Mouse (Mus musculus) embryonic facial prominence, embryonic 15.5 days (tissue): ENCODE results near the gene Gm4881. TPM values are rescaled to one million over a fixed set of nuclear protein-coding genes. Genes with fewer than 3 reads are reported as not detected.

Experiments used
- ATAC-seq: fragments of 200-750 bp; cut with Nextera tagmentation; 2 replicates; pipeline ENCODE4 v1.8.0; 2017; ENCODE audit warnings: low read depth, moderate TSS enrichment; ENCODE audit not compliant: insufficient number of reproducible peaks, low FRiP score, low TSS enrichment
- H3K27ac ChIP-seq: fragments of 300-500 bp; sonication (generic); replicated peaks from 2 replicates; pipeline ENCODE4 v1.5.1; 2015; ENCODE audit warnings: mild to moderate bottlenecking, inconsistent platforms
- H3K27me3 ChIP-seq: fragments of 300-500 bp; sonication (generic); 2 replicates; pipeline ENCODE4 v1.6.1; 2015; ENCODE audit warnings: inconsistent platforms
- H3K36me3 ChIP-seq: fragments of 300-500 bp; sonication (generic); 2 replicates; pipeline ENCODE4 v1.6.1; 2015; ENCODE audit warnings: mild to moderate bottlenecking, inconsistent platforms
- H3K4me1 ChIP-seq: fragments of 300-500 bp; sonication (generic); 2 replicates; pipeline ENCODE4 v1.6.1; 2015; ENCODE audit warnings: inconsistent platforms
- H3K4me2 ChIP-seq: fragments of 300-500 bp; sonication (generic); replicated peaks from 2 replicates; pipeline ENCODE4 v1.6.1; 2015; ENCODE audit warnings: mild to moderate bottlenecking, inconsistent platforms
- H3K4me3 ChIP-seq: fragments of 300-500 bp; sonication (generic); replicated peaks from 2 replicates; pipeline ENCODE4 v1.5.1; 2015; ENCODE audit warnings: mild to moderate bottlenecking, inconsistent platforms
- H3K9ac ChIP-seq: fragments of 300-500 bp; sonication (generic); 2 replicates; pipeline ENCODE4 v1.6.1; 2015; ENCODE audit warnings: inconsistent platforms
- H3K9me3 ChIP-seq: fragments of 300-500 bp; sonication (generic); replicated peaks from 2 replicates; pipeline ENCODE4 v1.6.1; 2016; ENCODE audit warnings: inconsistent platforms
- WGBS: fragments of 180-500 bp; shearing (Covaris S2); methylation state at CpG from one replicate; pipeline ENCODE4 v1.1.7; 2015; 5-methylcytosine and 5-hydroxymethylcytosine counted together
- polyA plus RNA-seq: library from polyadenylated mRNA; unstranded; fragments of >200 nt; fragmentation: Nextera tagmentation; extraction: Ambion mirVana; gene quantifications from 2 replicates; pipeline ENCODE4 v1.2.1, GENCODE M21; 2015

The Gm4881 gene
- polyA plus RNA-seq, 1 experiment from 2014 or later = not detected

- H3K9ac ChIP-seq = peak overlapping the region; percentile 12; the same call in 1 of the 2 replicates
- peaks cover 81% of the 10 kb centered on the region for H3K27me3 ChIP-seq
- peak overlapping the region; percentile 44 for H3K4me3 ChIP-seq
- ATAC-seq = peak; percentile 59; the same call in 1 of the 2 replicates
- H3K4me2 ChIP-seq = peak overlapping the region; percentile 63
- H3K9me3 ChIP-seq = no peaks in the 10 kb centered on the region
- WGBS = 1% methylated on average over 26 of the region's 30 CpGs
- no peaks in the 10 kb centered on the region for H3K36me3 ChIP-seq
- no peak overlapping the region for H3K27ac ChIP-seq
- H3K4me1 ChIP-seq = peaks cover 11% of the 10 kb centered on the region; the same call in 1 of the 2 replicates
Observed at GRCm38 (mm10) chr7:24954450-24954849, 10.2 kb upstream of the Gm4881 start.

- peaks cover 86% of the 10 kb centered on the region for H3K27me3 ChIP-seq
- H3K4me3 ChIP-seq = peak overlapping the region; percentile 44
- peak overlapping the region; percentile 63 for H3K4me2 ChIP-seq
- H3K9me3 ChIP-seq = no peaks in the 10 kb centered on the region
- no peak for ATAC-seq
- H3K9ac ChIP-seq = 0 out of 2 replicates have a peak overlapping the region, but pooled peaks have one; percentile 12
- H3K4me1 ChIP-seq = peaks cover 11% of the 10 kb centered on the region; the same call in 1 of the 2 replicates
- no peaks in the 10 kb centered on the region for H3K36me3 ChIP-seq
- WGBS = 3% methylated on average over 23 of the region's 24 CpGs
- H3K27ac ChIP-seq = no peak overlapping the region
Observed at GRCm38 (mm10) chr7:24953966-24954365, 9.7 kb upstream of the Gm4881 start.

GRCm38 (mm10) chr7:24949958-24950623, 5.8 kb upstream of the Gm4881 start:
- H3K9ac ChIP-seq = no peak overlapping the region
- no peaks in the 10 kb centered on the region for H3K9me3 ChIP-seq
- peaks cover 100% of the 10 kb centered on the region for H3K27me3 ChIP-seq
- H3K36me3 ChIP-seq = no peaks in the 10 kb centered on the region
- no peak for ATAC-seq
- under 1% methylated on average over 8 of the region's 8 CpGs for WGBS
- H3K4me1 ChIP-seq = peaks cover 5% of the 10 kb centered on the region; the same call in 1 of the 2 replicates
- H3K27ac ChIP-seq = no peak overlapping the region
- H3K4me2 ChIP-seq = no peak overlapping the region
- no peak overlapping the region for H3K4me3 ChIP-seq

DNA sequence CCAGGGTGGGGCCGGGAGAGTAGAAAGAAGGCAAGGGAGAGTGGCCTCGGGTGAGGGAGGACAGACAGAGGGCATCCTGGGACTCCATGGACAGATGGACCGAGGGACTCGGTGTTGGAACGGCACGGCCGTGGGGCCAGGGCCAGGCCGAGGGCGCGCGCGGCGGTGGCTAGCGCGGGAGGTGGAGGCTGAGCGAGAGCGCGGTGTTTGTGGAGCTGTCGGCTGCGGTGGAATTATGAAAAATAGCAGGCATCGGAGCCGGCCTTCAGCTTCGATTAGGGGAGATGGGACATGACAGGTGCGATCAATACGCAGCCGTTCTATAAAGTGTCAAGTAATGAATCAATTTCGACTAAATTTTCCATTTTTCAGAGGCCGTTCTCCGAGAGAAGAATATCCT, 4.5 kb upstream of the Gm4881 start:
- Histone ChIP-seq H3K27ac (no peak overlapping the region), H3K36me3 (no peaks in the 10 kb centered on the region), H3K4me3 (no peak overlapping the region), H3K4me2 (no peak overlapping the region), H3K9me3 (no peaks in the 10 kb centered on the region), H3K4me1 (peaks cover 11% of the 10 kb centered on the region), H3K27me3 (peaks cover 100% of the 10 kb centered on the region), H3K9ac (no peak overlapping the region)
- no peak for ATAC-seq
- 1% methylated on average over 28 of the region's 29 CpGs for WGBS

GRCm38 (mm10) chr7:24947316-24948048, 3.2 kb upstream of the Gm4881 start:
- no peak for ATAC-seq
- Histone ChIP-seq H3K27me3 (peaks cover 100% of the 10 kb centered on the region), H3K4me3 (no peak overlapping the region), H3K9ac (no peak overlapping the region), H3K36me3 (no peaks in the 10 kb centered on the region), H3K4me1 (peaks cover 11% of the 10 kb centered on the region), H3K9me3 (no peaks in the 10 kb centered on the region), H3K4me2 (no peak overlapping the region), H3K27ac (no peak overlapping the region)
- WGBS = 3% methylated on average over 7 of the region's 7 CpGs

DNA sequence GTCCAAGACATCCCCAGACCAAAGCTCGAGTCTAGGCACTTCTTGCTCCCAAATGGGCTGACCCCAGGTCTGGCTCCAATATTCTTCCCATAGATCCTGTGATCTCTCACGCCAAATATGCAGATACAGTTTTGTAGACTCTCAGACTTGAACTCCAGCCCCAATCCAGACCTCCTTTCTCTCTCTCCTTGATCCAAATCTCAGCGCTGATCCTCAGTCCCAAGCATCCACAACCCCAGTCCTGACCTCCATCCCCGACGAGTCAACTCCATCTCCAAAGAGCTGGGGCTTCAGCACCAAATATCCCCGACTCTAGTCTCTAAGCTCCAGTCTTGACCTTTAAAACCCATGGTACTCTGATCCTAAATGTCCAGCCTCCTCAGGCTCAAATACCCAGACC, 653 bp downstream of the Gm4881 start:
- Histone ChIP-seq H3K9me3 (no peaks in the 10 kb centered on the region), H3K4me3 (no peak overlapping the region)

DNA sequence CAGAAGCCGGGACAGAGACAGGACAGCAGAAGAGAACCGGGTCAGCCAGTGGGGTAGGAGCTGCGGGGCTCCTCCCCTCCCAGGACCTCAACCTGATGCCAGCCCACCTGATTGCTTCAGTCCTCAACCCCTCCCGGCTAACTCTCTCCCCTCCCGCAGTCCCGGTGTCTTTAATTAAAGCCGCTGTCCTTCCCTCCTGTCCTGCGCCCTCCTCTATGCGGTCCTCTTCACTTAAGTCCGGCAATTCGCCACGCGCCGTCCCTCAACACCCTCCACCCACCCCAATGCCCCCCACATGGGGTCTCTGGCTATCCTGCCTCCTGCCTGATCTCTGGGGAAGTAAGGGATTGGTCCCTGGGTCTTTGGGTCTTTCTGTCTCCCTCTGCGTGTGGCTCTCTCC, 12.6 kb downstream of the Gm4881 start:
- no peak overlapping the region for H3K27ac ChIP-seq
- no peak overlapping the region for H3K4me3 ChIP-seq
- H3K4me1 ChIP-seq = peaks cover 8% of the 10 kb centered on the region; the same call in 1 of the 2 replicates
- peaks cover 82% of the 10 kb centered on the region for H3K27me3 ChIP-seq
- no peaks in the 10 kb centered on the region for H3K9me3 ChIP-seq
- H3K4me2 ChIP-seq = no peak overlapping the region
- H3K9ac ChIP-seq = no peak overlapping the region
- H3K36me3 ChIP-seq = peaks cover 3% of the 10 kb centered on the region; the same call in 1 of the 2 replicates
- ATAC-seq = no peak
- WGBS = 2% methylated on average over 14 of the region's 15 CpGs

More for the DNA sequence above, 653 bp downstream of the Gm4881 start:
- H3K9ac ChIP-seq = no peak overlapping the region
- H3K36me3 ChIP-seq = no peaks in the 10 kb centered on the region
- no peak for ATAC-seq
- peaks cover 95% of the 10 kb centered on the region for H3K27me3 ChIP-seq
- H3K4me1 ChIP-seq = peaks cover 11% of the 10 kb centered on the region
- H3K27ac ChIP-seq = no peak overlapping the region
- 6% methylated on average over 6 of the region's 6 CpGs for WGBS
- H3K4me2 ChIP-seq = no peak overlapping the region

GRCm38 (mm10) chr7:24930475-24930874, 13.8 kb downstream of the Gm4881 start:
- no peak overlapping the region for H3K4me3 ChIP-seq
- peaks cover 14% of the 10 kb centered on the region for H3K36me3 ChIP-seq
- no peak for ATAC-seq
- H3K9me3 ChIP-seq = no peaks in the 10 kb centered on the region
- 45% methylated on average over 6 of the region's 6 CpGs for WGBS
- H3K4me2 ChIP-seq = no peak overlapping the region
- peaks cover 8% of the 10 kb centered on the region; the same call in 1 of the 2 replicates for H3K4me1 ChIP-seq
- H3K9ac ChIP-seq = no peak overlapping the region
- no peak overlapping the region for H3K27ac ChIP-seq
- peaks cover 70% of the 10 kb centered on the region for H3K27me3 ChIP-seq

- H3K9me3 ChIP-seq = no peaks in the 10 kb centered on the region
- no peaks in the 10 kb centered on the region for H3K4me1 ChIP-seq
- 84% methylated on average over 9 of the region's 9 CpGs for WGBS
- H3K27me3 ChIP-seq = no peaks in the 10 kb centered on the region
- ATAC-seq = no peak
- H3K27ac ChIP-seq = no peak overlapping the region
- no peak overlapping the region for H3K4me3 ChIP-seq
- no peak overlapping the region for H3K4me2 ChIP-seq
- peaks cover 76% of the 10 kb centered on the region for H3K36me3 ChIP-seq
- no peak overlapping the region for H3K9ac ChIP-seq
Observed at GRCm38 (mm10) chr7:24919728-24920127, 24.6 kb downstream of the Gm4881 start.

DNA sequence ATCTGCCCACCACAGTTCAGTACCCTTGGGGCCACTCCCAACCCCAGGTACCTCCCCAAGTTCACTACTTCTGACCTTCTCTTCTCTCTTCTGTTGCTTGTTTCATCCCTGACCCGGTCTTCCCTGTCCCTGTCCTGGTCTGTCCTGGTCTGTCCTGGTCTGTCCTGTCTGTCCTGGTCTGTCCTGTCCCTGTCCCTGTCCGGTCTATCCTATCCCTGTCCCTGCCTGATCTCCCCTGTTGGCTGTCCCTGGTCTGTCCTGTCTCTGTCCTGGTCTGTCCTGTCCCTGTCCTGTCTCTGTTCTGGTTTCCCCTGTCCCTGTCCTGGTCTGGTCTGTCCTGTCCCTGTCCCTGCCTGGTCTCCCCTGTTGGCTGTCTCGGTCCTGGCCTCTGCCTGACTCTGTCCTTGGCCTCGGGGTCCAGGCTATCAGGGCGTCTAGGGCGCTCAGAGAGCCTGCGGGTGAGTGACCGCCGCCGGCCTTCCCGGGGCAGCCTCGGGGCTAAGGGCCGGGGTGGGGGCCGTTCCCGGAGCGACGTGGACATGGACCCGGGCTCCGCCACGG, 25.5 kb downstream of the Gm4881 start:
- Histone ChIP-seq H3K4me2 (no peak overlapping the region), H3K9me3 (no peaks in the 10 kb centered on the region), H3K4me1 (no peaks in the 10 kb centered on the region), H3K27ac (no peak overlapping the region), H3K36me3 (peaks cover 67% of the 10 kb centered on the region), H3K27me3 (no peaks in the 10 kb centered on the region), H3K4me3 (no peak overlapping the region), H3K9ac (no peak overlapping the region)
- ATAC-seq = no peak
- whole genome bisulfite sequencing = 89% methylated on average over 20 of the region's 20 CpGs

DNA sequence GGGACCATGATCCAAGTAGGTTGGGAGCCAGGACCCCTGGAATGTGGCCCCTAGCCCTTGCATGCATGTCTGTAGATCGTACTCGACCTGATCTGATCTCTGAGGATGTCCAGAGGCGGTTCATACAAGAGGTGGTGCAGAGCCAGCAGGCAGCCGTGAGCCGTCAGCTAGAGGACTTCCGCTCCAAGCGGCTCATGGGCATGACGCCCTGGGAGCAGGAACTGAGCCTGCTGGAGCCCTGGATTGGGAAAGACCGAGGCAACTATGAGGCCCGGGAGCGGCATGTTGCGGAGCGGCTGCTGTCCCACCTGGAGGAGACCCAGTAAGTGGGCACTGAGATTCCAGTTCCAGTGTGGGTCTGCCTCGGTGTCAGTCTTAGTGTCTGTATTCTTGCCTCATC, 31.8 kb downstream of the Gm4881 start:
- Histone ChIP-seq H3K9me3 (no peaks in the 10 kb centered on the region), H3K36me3 (peaks cover 55% of the 10 kb centered on the region), H3K4me1 (peaks cover 9% of the 10 kb centered on the region), H3K27ac (no peak overlapping the region), H3K9ac (no peak overlapping the region), H3K27me3 (no peaks in the 10 kb centered on the region), H3K4me3 (no peak overlapping the region), H3K4me2 (no peak overlapping the region)
- no peak for ATAC-seq
- WGBS = 92% methylated on average over 14 of the region's 14 CpGs
